Mouse (Mus musculus): ENCODE results near the gene Gm49369. TPM values are rescaled to one million over a fixed set of nuclear protein-coding genes. Genes with fewer than 3 reads are reported as not detected.

The Gm49369 gene
- polyA plus RNA-seq, 1 experiment from 2014 or later = not detected

DNA sequence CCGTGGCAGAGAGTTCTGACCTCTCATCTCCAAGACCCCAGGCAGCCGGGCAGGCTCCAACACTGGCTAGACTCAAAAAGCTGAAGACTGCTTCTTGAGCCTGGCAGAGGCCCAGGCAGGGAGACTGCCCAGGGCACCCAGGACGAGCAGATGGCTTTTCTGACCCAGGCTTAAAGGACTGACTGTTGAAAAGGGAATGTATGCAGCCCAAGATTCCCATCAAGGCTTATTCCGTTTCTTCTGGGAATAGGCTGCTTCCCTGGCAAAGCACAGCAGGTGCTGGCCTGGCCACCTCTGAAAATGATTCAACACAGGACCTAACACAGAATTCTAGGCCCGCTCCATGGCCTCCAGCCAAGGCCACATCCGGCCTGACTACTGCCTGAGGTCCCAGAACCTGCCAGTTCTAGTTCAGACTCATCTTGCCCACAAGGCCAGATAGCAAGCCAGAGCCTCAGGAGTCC, 7.2 kb downstream of the Gm49369 start:
- Histone ChIP-seq H3K9me3 (no peaks in the 10 kb centered on the region), H3K27me3 (ENCODE audit: poor library complexity, severe bottlenecking) (peaks cover 44% of the 10 kb centered on the region), H3K4me3 (no peak overlapping the region), H3K27ac (no peak overlapping the region), H3K36me3 (replicated peaks) (peaks cover 52% of the 10 kb centered on the region), H3K4me1 (peaks cover 23% of the 10 kb centered on the region)
- DNase-seq (ENCODE audit: extremely low spot score, low spot score) = no peak
- 83% methylated on average over 6 of the region's 6 CpGs for WGBS

GRCm38 (mm10) chr7:142374413-142375015, 8.0 kb downstream of the Gm49369 start:
- no peaks in the 10 kb centered on the region for H3K9me3 ChIP-seq
- peaks cover 44% of the 10 kb centered on the region for H3K36me3 ChIP-seq (replicated peaks)
- no peak overlapping the region for H3K4me3 ChIP-seq
- DNase-seq (ENCODE audit: extremely low spot score, low spot score) = no peak
- peaks cover 52% of the 10 kb centered on the region for H3K27me3 ChIP-seq (ENCODE audit: poor library complexity, severe bottlenecking)
- H3K4me1 ChIP-seq = peaks cover 23% of the 10 kb centered on the region
- 93% methylated on average over 5 of the region's 5 CpGs for WGBS
- no peak overlapping the region for H3K27ac ChIP-seq

GRCm38 (mm10) chr7:142373641-142374412, 8.6 kb downstream of the Gm49369 start, which contains the start of gene Ifitm10:
TSS of gene Ifitm10 (minus strand) at chr7:142373753.
- H3K27me3 ChIP-seq (ENCODE audit: poor library complexity, severe bottlenecking) = peaks cover 55% of the 10 kb centered on the region
- no peak within 1 kb of the TSS for H3K27ac ChIP-seq
- H3K4me3 ChIP-seq = peak within 1 kb of the TSS; percentile 51; the same call in 1 of the 2 replicates
- H3K9me3 ChIP-seq = no peaks in the 10 kb centered on the region
- peaks cover 37% of the 10 kb centered on the region for H3K36me3 ChIP-seq (replicated peaks)
- 72% methylated on average over 8 of the region's 8 CpGs for WGBS
- no peak for DNase-seq (ENCODE audit: extremely low spot score, low spot score)
- H3K4me1 ChIP-seq = peaks cover 23% of the 10 kb centered on the region

DNA sequence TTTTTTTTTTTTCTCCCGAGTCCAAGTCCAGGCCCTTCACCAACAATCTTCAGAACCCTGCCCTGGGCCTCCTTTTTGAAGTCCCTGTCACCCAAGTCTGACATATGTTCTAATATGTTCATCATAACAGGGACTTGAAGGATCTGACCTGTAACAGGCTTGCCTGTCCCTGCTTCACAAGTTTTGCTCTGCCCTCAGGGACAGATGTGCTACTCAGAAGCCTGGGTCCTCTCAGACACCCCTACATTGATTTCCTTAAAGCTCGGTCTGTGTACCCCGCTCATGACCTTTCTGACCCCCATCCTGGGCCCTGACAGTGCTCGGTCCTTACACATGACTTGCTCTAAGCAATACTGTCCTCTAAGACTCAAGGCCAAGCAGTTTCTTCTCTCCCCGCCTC, 9.4 kb downstream of the Gm49369 start:
- H3K27me3 ChIP-seq (ENCODE audit: poor library complexity, severe bottlenecking) = peaks cover 55% of the 10 kb centered on the region
- 69% methylated on average over 5 of the region's 5 CpGs for WGBS
- no peak for DNase-seq (ENCODE audit: extremely low spot score, low spot score)

DNA sequence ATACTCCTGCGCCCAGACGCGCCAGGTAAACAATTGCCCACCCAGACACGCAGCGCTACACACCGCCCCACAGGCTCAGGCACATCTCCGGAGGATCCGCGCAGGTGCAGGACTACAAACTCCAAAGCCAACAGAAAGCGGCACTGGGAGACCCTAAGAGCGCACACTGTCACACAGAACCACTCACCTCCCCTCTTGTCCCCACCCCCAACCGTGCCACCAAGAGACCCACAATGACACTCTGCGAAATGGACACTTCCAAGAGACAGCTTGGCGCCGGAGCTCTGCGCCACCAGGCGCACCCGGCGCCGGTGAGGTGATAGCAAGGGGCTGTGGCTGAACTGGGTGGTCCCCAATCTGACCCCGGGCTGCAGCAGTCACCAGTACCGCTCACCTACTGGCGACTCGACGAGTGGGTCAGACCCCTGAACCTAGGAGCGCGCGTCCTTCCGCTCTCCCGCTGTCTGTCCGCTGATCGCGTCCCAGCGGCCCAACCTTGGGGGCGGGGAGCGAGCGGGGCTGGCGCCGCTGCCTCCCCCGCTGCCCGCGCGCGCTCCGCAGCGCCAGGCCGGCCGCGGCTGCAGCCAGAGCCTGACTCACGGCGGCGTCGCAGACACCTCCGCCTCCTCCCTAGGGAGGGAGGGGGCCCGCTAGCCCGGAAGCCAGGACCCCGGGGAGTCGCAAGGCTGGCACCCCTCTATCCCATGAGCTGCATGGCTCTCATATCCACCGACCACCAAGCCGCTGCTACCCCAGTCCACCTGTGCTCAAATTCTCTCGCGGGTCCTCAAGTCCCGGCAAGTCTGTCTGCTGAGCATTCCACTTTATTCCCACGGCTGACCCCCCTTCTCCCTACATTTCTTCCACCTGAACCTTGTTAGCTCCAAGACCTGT, 10.5 kb downstream of the Gm49369 start:
- H3K36me3 ChIP-seq (replicated peaks) = peaks cover 19% of the 10 kb centered on the region
- H3K27ac ChIP-seq = 0 out of 2 replicates have a peak overlapping the region, but pooled peaks have one; percentile 41
- 1% methylated on average over 64 of the region's 64 CpGs for WGBS
- peak overlapping the region; percentile 51 for H3K4me3 ChIP-seq
- peaks cover 55% of the 10 kb centered on the region for H3K27me3 ChIP-seq (ENCODE audit: poor library complexity, severe bottlenecking)
- DNase-seq (ENCODE audit: extremely low spot score, low spot score) = no peak
- no peaks in the 10 kb centered on the region for H3K9me3 ChIP-seq
- H3K4me1 ChIP-seq = peaks cover 23% of the 10 kb centered on the region

More for the DNA sequence above, 9.4 kb downstream of the Gm49369 start:
- peaks cover 23% of the 10 kb centered on the region for H3K4me1 ChIP-seq
- no peak overlapping the region for H3K27ac ChIP-seq
- H3K4me3 ChIP-seq = no peak overlapping the region
- H3K9me3 ChIP-seq = no peaks in the 10 kb centered on the region
- peaks cover 29% of the 10 kb centered on the region for H3K36me3 ChIP-seq (replicated peaks)

DNA sequence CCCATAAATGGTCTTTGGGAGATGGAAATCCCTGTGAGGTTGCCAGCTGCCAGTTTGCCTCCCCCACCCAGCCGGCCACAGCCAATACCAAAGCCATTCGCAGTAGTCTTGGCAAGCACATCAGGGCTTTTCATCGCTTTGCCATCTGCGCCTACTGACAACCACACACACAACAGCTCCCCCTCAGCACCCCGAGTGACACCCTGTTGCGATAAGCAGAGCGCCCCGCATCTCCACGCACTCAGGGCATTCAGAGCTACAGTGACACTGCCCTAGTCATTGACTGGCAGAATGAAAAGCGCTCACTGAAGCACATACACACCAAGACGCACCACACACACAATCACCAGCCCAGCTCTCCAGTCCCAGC, 11.1 kb downstream of the Gm49369 start:
- DNase-seq (ENCODE audit: extremely low spot score, low spot score) = no peak
- 27% methylated on average over 11 of the region's 11 CpGs for WGBS
- H3K27me3 ChIP-seq (ENCODE audit: poor library complexity, severe bottlenecking) = peaks cover 55% of the 10 kb centered on the region
- peaks cover 23% of the 10 kb centered on the region for H3K4me1 ChIP-seq
- no peaks in the 10 kb centered on the region for H3K9me3 ChIP-seq
- no peak overlapping the region for H3K27ac ChIP-seq
- peak overlapping the region; percentile 51 for H3K4me3 ChIP-seq
- H3K36me3 ChIP-seq (replicated peaks) = peaks cover 13% of the 10 kb centered on the region

- no peak for DNase-seq (ENCODE audit: extremely low spot score, low spot score)
- Histone ChIP-seq H3K4me3 (no peak overlapping the region), H3K9me3 (no peaks in the 10 kb centered on the region), H3K27me3 (ENCODE audit: poor library complexity, severe bottlenecking) (peaks cover 55% of the 10 kb centered on the region), H3K36me3 (replicated peaks) (peaks cover 8% of the 10 kb centered on the region), H3K4me1 (peaks cover 23% of the 10 kb centered on the region), H3K27ac (no peak overlapping the region)
- 83% methylated on average over 18 of the region's 18 CpGs for WGBS
Measured at GRCm38 (mm10) chr7:142370937-142371336, 11.5 kb downstream of the Gm49369 start.

- 78% methylated on average over 6 of the region's 6 CpGs for WGBS
- no peak for DNase-seq (ENCODE audit: extremely low spot score, low spot score)
Measured at GRCm38 (mm10) chr7:142369820-142370219, 12.6 kb downstream of the Gm49369 start.

DNA sequence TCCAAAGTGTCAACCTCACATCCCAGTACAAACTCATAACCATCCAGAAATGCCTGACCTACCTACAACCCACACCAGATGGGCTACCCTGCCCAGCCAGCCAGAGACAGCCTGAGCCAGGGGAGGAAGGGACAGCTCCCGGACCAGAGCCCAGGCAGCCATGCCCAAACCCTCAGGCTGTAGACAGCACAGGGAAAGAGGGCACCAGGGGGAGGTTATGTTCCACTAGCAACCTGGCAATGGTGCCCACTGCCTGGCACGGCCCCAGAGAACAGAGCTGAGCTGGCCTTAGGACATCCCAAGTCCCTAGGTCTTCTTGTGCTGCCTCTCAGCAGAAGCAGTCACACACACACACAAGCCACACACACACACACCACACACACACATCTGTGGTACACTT, 13.6 kb downstream of the Gm49369 start:
- 79% methylated on average over 2 of the region's 2 CpGs for WGBS
- DNase-seq (ENCODE audit: extremely low spot score, low spot score) = no peak
- Histone ChIP-seq H3K27me3 (ENCODE audit: poor library complexity, severe bottlenecking) (peaks cover 46% of the 10 kb centered on the region), H3K4me1 (peaks cover 17% of the 10 kb centered on the region), H3K4me3 (no peak overlapping the region), H3K27ac (no peak overlapping the region), H3K36me3 (replicated peaks) (no peaks in the 10 kb centered on the region), H3K9me3 (no peaks in the 10 kb centered on the region)

More at GRCm38 (mm10) chr7:142369820-142370219, 12.6 kb downstream of the Gm49369 start:
- Histone ChIP-seq H3K36me3 (replicated peaks) (no peaks in the 10 kb centered on the region), H3K4me1 (peaks cover 23% of the 10 kb centered on the region), H3K4me3 (no peak overlapping the region), H3K27ac (no peak overlapping the region), H3K9me3 (no peaks in the 10 kb centered on the region), H3K27me3 (ENCODE audit: poor library complexity, severe bottlenecking) (peaks cover 55% of the 10 kb centered on the region)

DNA sequence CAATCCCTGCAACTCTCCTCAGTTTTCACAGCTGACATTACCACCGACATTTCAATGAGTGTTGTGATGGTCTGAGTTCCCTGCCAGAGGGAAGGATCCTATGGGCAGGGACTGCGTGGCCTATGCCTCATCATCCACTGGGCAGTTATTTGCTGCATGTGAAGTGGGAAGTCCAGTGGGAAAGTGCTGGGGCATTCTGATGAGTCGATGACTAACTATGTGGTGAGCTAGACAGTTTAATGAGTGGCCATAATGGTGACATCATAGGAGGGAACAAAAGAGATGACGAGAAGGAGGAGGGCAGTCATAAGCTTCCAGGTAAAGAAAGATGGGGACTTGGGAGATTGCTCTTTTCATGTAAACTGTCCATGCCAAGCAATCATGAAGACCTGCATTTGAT, 19.4 kb downstream of the Gm49369 start:
- no peaks in the 10 kb centered on the region for H3K36me3 ChIP-seq (replicated peaks)
- peaks cover 5% of the 10 kb centered on the region; the same call in 1 of the 2 replicates for H3K4me1 ChIP-seq
- no peaks in the 10 kb centered on the region for H3K27me3 ChIP-seq (ENCODE audit: poor library complexity, severe bottlenecking)
- no peak overlapping the region for H3K27ac ChIP-seq
- H3K9me3 ChIP-seq = no peaks in the 10 kb centered on the region
- no peak overlapping the region for H3K4me3 ChIP-seq
- 81% methylated on average over 4 of the region's 4 CpGs for WGBS
- no peak for DNase-seq (ENCODE audit: extremely low spot score, low spot score)

GRCm38 (mm10) chr7:142360743-142361142, 21.7 kb downstream of the Gm49369 start:
- 0 out of 2 replicates have a peak, but pooled peaks cover under 1% of the 10 kb centered on the region for H3K27me3 ChIP-seq (ENCODE audit: poor library complexity, severe bottlenecking)
- no peaks in the 10 kb centered on the region for H3K9me3 ChIP-seq
- H3K36me3 ChIP-seq (replicated peaks) = no peaks in the 10 kb centered on the region
- no peak for DNase-seq (ENCODE audit: extremely low spot score, low spot score)
- H3K4me1 ChIP-seq = peaks cover 5% of the 10 kb centered on the region; the same call in 1 of the 2 replicates
- no peak overlapping the region for H3K4me3 ChIP-seq
- H3K27ac ChIP-seq = no peak overlapping the region

- Histone ChIP-seq H3K27me3 (ENCODE audit: poor library complexity, severe bottlenecking) (0 out of 2 replicates have a peak, but pooled peaks cover 2% of the 10 kb centered on the region), H3K4me3 (no peak overlapping the region), H3K36me3 (replicated peaks) (no peaks in the 10 kb centered on the region), H3K27ac (0 out of 2 replicates have a peak overlapping the region, but pooled peaks have one; percentile 2), H3K4me1 (peaks cover 15% of the 10 kb centered on the region; the same call in 1 of the 2 replicates), H3K9me3 (no peaks in the 10 kb centered on the region)
- 81% methylated on average over 8 of the region's 8 CpGs for WGBS
- no peak for DNase-seq (ENCODE audit: extremely low spot score, low spot score)
Measured at GRCm38 (mm10) chr7:142359129-142359528, 23.3 kb downstream of the Gm49369 start.
